Mouse (Mus musculus): ENCODE measurements around the gene Ppm1h.

DNA sequence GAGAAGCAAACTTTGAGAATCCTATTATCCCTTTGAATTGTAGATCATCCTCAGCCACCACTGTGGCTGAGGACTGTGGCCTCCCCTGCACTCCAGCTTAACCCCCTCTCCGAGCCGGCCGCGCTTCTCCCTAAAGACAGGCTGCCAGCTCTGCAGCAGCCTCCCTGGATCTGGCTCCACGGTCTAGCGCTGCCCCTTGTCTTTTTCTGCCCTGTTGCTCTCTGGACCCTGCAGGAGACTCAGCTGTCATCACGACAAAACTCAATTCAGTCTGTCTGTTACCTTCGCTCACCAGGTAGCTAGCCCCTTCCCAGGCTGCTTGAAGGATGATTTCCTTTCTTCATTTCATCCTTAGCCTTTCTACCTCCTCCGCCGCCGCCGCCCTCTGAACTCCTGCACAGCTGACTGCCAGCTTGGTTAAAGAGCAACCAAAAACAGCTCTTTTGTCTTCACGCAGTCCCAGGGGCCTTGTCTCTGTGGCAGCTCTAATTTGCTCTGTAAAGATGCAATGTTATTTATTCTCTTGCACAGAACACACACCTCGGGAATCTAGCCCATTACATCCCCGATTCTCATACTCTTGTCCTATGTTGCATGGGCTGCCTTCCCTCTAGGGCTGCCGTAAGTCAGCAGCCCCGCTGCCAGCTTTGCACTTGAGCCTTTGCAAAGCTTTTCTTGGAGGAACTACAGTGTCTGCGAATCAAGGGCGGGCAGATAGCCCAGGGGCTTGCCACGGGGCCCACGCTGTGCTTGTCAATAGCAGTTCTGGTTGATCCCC lies 285.1 kb downstream of the Ppm1h start:
- no peak for TF ChIP-seq CTCF (IDR thresholded peaks at IDR 0.05; ENCODE audit: low read depth)
- no peak for TF ChIP-seq EP300 (IDR thresholded peaks at IDR 0.05; ENCODE audit: low read depth)
